Mouse (Mus musculus): Measurements from ENCODE around the gene Plin4. TPM values are rescaled to one million over a fixed set of nuclear protein-coding genes. Genes with fewer than 3 reads are reported as not detected.

Plin4 gene
- polyA plus RNA-seq, 1 experiment from 2014 or later: 0.10 TPM

- Histone ChIP-seq H3K27ac (ENCODE audit: low read depth, low read length) (no peak overlapping the region), H3K9me3 (replicated peaks; ENCODE audit: control insufficient read depth, low read length) (no peaks in the 10 kb centered on the region), H3K9ac (ENCODE audit: low read depth, low read length) (no peak overlapping the region), H3K4me1 (ENCODE audit: control insufficient read depth, insufficient read depth, low read length) (no peaks in the 10 kb centered on the region), H3K4me3 (ENCODE audit: low read depth, low read length) (no peak overlapping the region), H3K27me3 (ENCODE audit: control insufficient read depth, insufficient read depth, low read length) (no peaks in the 10 kb centered on the region), H3K36me3 (ENCODE audit: control insufficient read depth, insufficient read depth, low read length) (peaks cover 29% of the 10 kb centered on the region), H3K4me2 (no peak overlapping the region)
- ATAC-seq (replicated peaks; ENCODE audit: insufficient number of reproducible peaks, low FRiP score, low TSS enrichment): no peak
- WGBS (ENCODE audit: insufficient replicate concordance): 91% methylated on average over 9 of the region's 9 CpGs
These were observed 6.7 kb downstream of the Plin4 start for GRCm38 (mm10) chr17:56102927-56103326.

DNA sequence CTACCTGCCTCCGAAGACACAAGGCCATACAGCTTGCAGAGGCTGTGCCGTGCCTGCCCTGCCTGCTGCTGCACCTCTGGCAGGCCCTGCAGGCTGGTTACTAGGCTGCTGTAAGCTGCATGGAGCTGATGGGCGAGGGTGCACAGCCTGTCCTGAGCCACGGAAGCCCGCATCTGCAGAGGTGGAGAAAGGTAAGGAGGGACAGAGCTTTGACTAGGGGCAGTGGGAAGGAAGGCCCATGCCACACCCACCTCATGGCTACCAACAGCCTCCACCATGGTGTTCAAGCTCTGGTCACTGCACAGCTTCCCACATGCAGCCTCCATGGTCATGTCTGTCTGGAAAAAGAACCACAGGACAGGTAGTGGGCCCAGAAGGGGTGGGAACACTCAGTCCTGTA is 7.4 kb downstream of the Plin4 start:
- Histone ChIP-seq H3K4me2 (no peak overlapping the region), H3K9me3 (replicated peaks; ENCODE audit: control insufficient read depth, low read length) (no peaks in the 10 kb centered on the region), H3K36me3 (ENCODE audit: control insufficient read depth, insufficient read depth, low read length) (peaks cover 36% of the 10 kb centered on the region), H3K27ac (ENCODE audit: low read depth, low read length) (no peak overlapping the region), H3K4me3 (ENCODE audit: low read depth, low read length) (no peak overlapping the region), H3K4me1 (ENCODE audit: control insufficient read depth, insufficient read depth, low read length) (no peaks in the 10 kb centered on the region), H3K9ac (ENCODE audit: low read depth, low read length) (no peak overlapping the region), H3K27me3 (ENCODE audit: control insufficient read depth, insufficient read depth, low read length) (no peaks in the 10 kb centered on the region)
- no peak for ATAC-seq (replicated peaks; ENCODE audit: insufficient number of reproducible peaks, low FRiP score, low TSS enrichment)
- 89% methylated on average over 5 of the region's 5 CpGs for WGBS (ENCODE audit: insufficient replicate concordance)

DNA sequence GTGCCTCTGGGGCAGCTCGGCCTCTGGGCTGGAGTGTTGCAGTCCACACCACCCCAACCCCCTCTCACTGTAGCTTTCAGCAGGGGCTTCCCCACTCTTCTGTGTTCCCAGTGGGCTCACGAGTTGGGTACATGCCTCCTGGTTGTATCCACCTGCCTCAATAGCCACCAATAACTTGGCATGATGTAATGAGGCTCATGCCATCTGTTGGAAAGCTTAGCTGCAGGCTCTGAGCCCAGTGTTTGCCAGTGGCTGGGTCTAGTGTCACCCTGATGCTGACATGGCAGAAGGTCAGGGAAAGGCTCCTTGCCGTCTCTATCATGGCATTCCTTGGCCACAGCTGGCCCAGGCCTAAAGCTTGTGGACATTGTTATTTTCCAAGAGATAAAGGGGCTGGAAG is 8.8 kb downstream of the Plin4 start:
- peaks cover 48% of the 10 kb centered on the region for H3K36me3 ChIP-seq (ENCODE audit: control insufficient read depth, insufficient read depth, low read length)
- no peak overlapping the region for H3K27ac ChIP-seq (ENCODE audit: low read depth, low read length)
- no peak for ATAC-seq (replicated peaks; ENCODE audit: insufficient number of reproducible peaks, low FRiP score, low TSS enrichment)
- no peaks in the 10 kb centered on the region for H3K9me3 ChIP-seq (replicated peaks; ENCODE audit: control insufficient read depth, low read length)
- H3K9ac ChIP-seq (ENCODE audit: low read depth, low read length): no peak overlapping the region
- 80% methylated on average over 3 of the region's 3 CpGs for WGBS (ENCODE audit: insufficient replicate concordance)
- no peaks in the 10 kb centered on the region for H3K27me3 ChIP-seq (ENCODE audit: control insufficient read depth, insufficient read depth, low read length)
- H3K4me3 ChIP-seq (ENCODE audit: low read depth, low read length): no peak overlapping the region
- no peaks in the 10 kb centered on the region for H3K4me1 ChIP-seq (ENCODE audit: control insufficient read depth, insufficient read depth, low read length)
- H3K4me2 ChIP-seq: no peak overlapping the region

GRCm38 (mm10) chr17:56098711-56099572 is 10.7 kb downstream of the Plin4 start:
- Histone ChIP-seq H3K27ac (ENCODE audit: low read depth, low read length) (no peak overlapping the region), H3K4me2 (no peak overlapping the region), H3K9ac (ENCODE audit: low read depth, low read length) (no peak overlapping the region), H3K4me3 (ENCODE audit: low read depth, low read length) (no peak overlapping the region), H3K27me3 (ENCODE audit: control insufficient read depth, insufficient read depth, low read length) (no peaks in the 10 kb centered on the region), H3K4me1 (ENCODE audit: control insufficient read depth, insufficient read depth, low read length) (no peaks in the 10 kb centered on the region), H3K36me3 (ENCODE audit: control insufficient read depth, insufficient read depth, low read length) (peaks cover 52% of the 10 kb centered on the region), H3K9me3 (replicated peaks; ENCODE audit: control insufficient read depth, low read length) (no peaks in the 10 kb centered on the region)
- ATAC-seq (replicated peaks; ENCODE audit: insufficient number of reproducible peaks, low FRiP score, low TSS enrichment): no peak
- WGBS (ENCODE audit: insufficient replicate concordance): 90% methylated on average over 15 of the region's 15 CpGs

GRCm38 (mm10) chr17:56098180-56098579 is 11.4 kb downstream of the Plin4 start:
- Histone ChIP-seq H3K27ac (ENCODE audit: low read depth, low read length) (no peak overlapping the region), H3K9ac (ENCODE audit: low read depth, low read length) (no peak overlapping the region), H3K9me3 (replicated peaks; ENCODE audit: control insufficient read depth, low read length) (no peaks in the 10 kb centered on the region), H3K4me3 (ENCODE audit: low read depth, low read length) (no peak overlapping the region), H3K36me3 (ENCODE audit: control insufficient read depth, insufficient read depth, low read length) (peaks cover 55% of the 10 kb centered on the region), H3K4me1 (ENCODE audit: control insufficient read depth, insufficient read depth, low read length) (no peaks in the 10 kb centered on the region), H3K27me3 (ENCODE audit: control insufficient read depth, insufficient read depth, low read length) (no peaks in the 10 kb centered on the region), H3K4me2 (no peak overlapping the region)
- ATAC-seq (replicated peaks; ENCODE audit: insufficient number of reproducible peaks, low FRiP score, low TSS enrichment): no peak
- 88% methylated on average over 8 of the region's 8 CpGs for WGBS (ENCODE audit: insufficient replicate concordance)

GRCm38 (mm10) chr17:56096883-56097282 is 12.7 kb downstream of the Plin4 start:
- Histone ChIP-seq H3K9ac (ENCODE audit: low read depth, low read length) (no peak overlapping the region), H3K36me3 (ENCODE audit: control insufficient read depth, insufficient read depth, low read length) (peaks cover 51% of the 10 kb centered on the region), H3K4me3 (ENCODE audit: low read depth, low read length) (no peak overlapping the region), H3K27ac (ENCODE audit: low read depth, low read length) (no peak overlapping the region), H3K4me2 (no peak overlapping the region), H3K27me3 (ENCODE audit: control insufficient read depth, insufficient read depth, low read length) (no peaks in the 10 kb centered on the region), H3K9me3 (replicated peaks; ENCODE audit: control insufficient read depth, low read length) (no peaks in the 10 kb centered on the region), H3K4me1 (ENCODE audit: control insufficient read depth, insufficient read depth, low read length) (no peaks in the 10 kb centered on the region)
- 87% methylated on average over 12 of the region's 12 CpGs for WGBS (ENCODE audit: insufficient replicate concordance)
- ATAC-seq (replicated peaks; ENCODE audit: insufficient number of reproducible peaks, low FRiP score, low TSS enrichment): no peak

DNA sequence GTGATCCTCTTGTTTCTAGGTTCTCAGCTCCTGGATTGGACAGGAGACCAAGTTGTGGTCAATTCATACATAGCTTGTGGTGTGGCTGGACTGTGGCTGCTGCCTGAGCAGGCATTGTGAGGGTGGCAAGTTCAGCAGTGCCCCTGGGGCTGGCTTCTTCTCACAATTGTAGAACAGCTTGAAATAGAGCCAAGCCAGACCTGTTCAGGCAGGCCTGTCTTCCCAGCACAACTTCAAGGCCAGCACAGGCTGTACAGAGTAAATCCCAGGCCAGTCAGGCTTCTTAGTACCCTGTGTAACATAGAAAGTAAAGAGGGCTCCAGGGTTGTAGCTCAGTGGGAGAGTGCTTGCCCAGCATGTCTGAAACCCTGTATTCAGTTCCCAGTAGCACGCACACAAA is 16.8 kb downstream of the Plin4 start:
- Histone ChIP-seq H3K4me1 (ENCODE audit: control insufficient read depth, insufficient read depth, low read length) (no peaks in the 10 kb centered on the region), H3K9ac (ENCODE audit: low read depth, low read length) (no peak overlapping the region), H3K27me3 (ENCODE audit: control insufficient read depth, insufficient read depth, low read length) (no peaks in the 10 kb centered on the region), H3K36me3 (ENCODE audit: control insufficient read depth, insufficient read depth, low read length) (peaks cover 35% of the 10 kb centered on the region), H3K4me2 (no peak overlapping the region), H3K27ac (ENCODE audit: low read depth, low read length) (no peak overlapping the region), H3K9me3 (replicated peaks; ENCODE audit: control insufficient read depth, low read length) (no peaks in the 10 kb centered on the region), H3K4me3 (ENCODE audit: low read depth, low read length) (no peak overlapping the region)
- WGBS (ENCODE audit: insufficient replicate concordance): 90% methylated on average over 1 of the region's 1 CpGs
- no peak for ATAC-seq (replicated peaks; ENCODE audit: insufficient number of reproducible peaks, low FRiP score, low TSS enrichment)

DNA sequence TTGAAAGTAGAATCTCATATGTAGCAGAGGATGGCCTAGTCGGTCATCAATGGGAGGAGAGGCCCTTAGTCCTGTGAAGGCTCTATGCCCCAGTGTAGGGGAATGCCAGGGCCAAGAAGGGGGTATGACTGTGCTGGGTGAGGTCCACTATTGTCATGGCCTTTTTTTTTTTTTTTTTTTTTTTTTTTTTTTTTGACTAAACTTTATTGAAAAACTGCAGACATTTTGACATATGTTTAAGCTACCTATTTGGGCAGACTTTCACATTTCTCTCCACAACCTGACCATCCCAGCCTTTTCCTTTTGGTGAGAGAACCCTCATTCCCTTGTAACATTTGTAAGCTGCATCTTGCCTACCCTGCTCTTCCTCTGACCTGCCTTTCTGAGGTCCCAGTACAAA is 17.3 kb downstream of the Plin4 start:
- Histone ChIP-seq H3K4me1 (ENCODE audit: control insufficient read depth, insufficient read depth, low read length) (no peaks in the 10 kb centered on the region), H3K27ac (ENCODE audit: low read depth, low read length) (no peak overlapping the region), H3K27me3 (ENCODE audit: control insufficient read depth, insufficient read depth, low read length) (no peaks in the 10 kb centered on the region), H3K9me3 (replicated peaks; ENCODE audit: control insufficient read depth, low read length) (no peaks in the 10 kb centered on the region), H3K4me3 (ENCODE audit: low read depth, low read length) (no peak overlapping the region), H3K36me3 (ENCODE audit: control insufficient read depth, insufficient read depth, low read length) (peaks cover 33% of the 10 kb centered on the region), H3K9ac (ENCODE audit: low read depth, low read length) (no peak overlapping the region), H3K4me2 (no peak overlapping the region)
- 88% methylated on average over 1 of the region's 1 CpGs for WGBS (ENCODE audit: insufficient replicate concordance)
- ATAC-seq (replicated peaks; ENCODE audit: insufficient number of reproducible peaks, low FRiP score, low TSS enrichment): no peak
